Comparison of ENCODE assay signal across 25 mouse cellular contexts in genomic region chr12:73347202-73347601, GRCm38 (mm10).
"Had no signal": no experiment of that assay in that cellular context is flagged by ENCODE, and none has a peak within 500 bp of the region (broad histone marks: within the 10 kb centered on the region; RNA-seq: fewer than 3 reads in every experiment).

No protein-coding gene starts in this region.

- ATAC-seq: hindbrain, embryonic 16.5 days; inflammation-experienced regulatory T-cells, adult 6 months; intestine, postnatal 0 days; liver, embryonic 12.5 days had no signal

- H3K9ac ChIP-seq: heart, embryonic 13.5 days; heart, embryonic 15.5 days; hindbrain, embryonic 12.5 days; hindbrain, embryonic 14.5 days; limb, embryonic 12.5 days; liver, embryonic 12.5 days; liver, embryonic 14.5 days had no signal

- H3K27me3 ChIP-seq: heart, embryonic 13.5 days; heart, embryonic 15.5 days; hindbrain, embryonic 12.5 days; liver, embryonic 12.5 days had no signal

- H3K9me3 ChIP-seq: heart, embryonic 13.5 days; heart, embryonic 15.5 days; hindbrain, embryonic 10.5 days; hindbrain, embryonic 12.5 days; limb, embryonic 10.5 days; limb, embryonic 12.5 days; liver, embryonic 12.5 days had no signal

- DNase-seq: gastrocnemius, adult 2 months; gastrocnemius, postnatal 10 days; gastrocnemius, postnatal 25 days; heart, postnatal 14 days; heart, postnatal 4 days; kidney, adult 18-20 months; kidney, adult 8-10 months; kidney, postnatal 10 days; kidney, postnatal 25 days; kidney, postnatal 4 days; liver had no signal

- H3K36me3 ChIP-seq: heart, embryonic 15.5 days; liver, embryonic 12.5 days had no signal

- H3K4me2 ChIP-seq: heart, embryonic 13.5 days; heart, embryonic 15.5 days; hindbrain, embryonic 12.5 days; hindbrain, embryonic 14.5 days; limb, embryonic 12.5 days; liver, embryonic 12.5 days had no signal

- H3K27ac ChIP-seq: gastrocnemius, adult 2 months; heart, embryonic 13.5 days; heart, embryonic 15.5 days; hindbrain, embryonic 10.5 days; hindbrain, embryonic 12.5 days; hindbrain, embryonic 14.5 days; layer of hippocampus, adult 2 months; left cerebral cortex, adult 2 months; limb, embryonic 10.5 days; limb, embryonic 12.5 days; liver, embryonic 12.5 days; liver, embryonic 14.5 days had no signal

- H3K4me3 ChIP-seq: gastrocnemius, adult 2 months; heart, embryonic 13.5 days; heart, embryonic 15.5 days; hindbrain, embryonic 10.5 days; hindbrain, embryonic 12.5 days; layer of hippocampus, adult 2 months; left cerebral cortex, adult 2 months; limb, embryonic 10.5 days; limb, embryonic 12.5 days; liver, embryonic 12.5 days had no signal
